Mouse (Mus musculus) heart, adult 2 months (tissue): Measurements from ENCODE around the gene Gmps. TPM values are rescaled to one million over a fixed set of nuclear protein-coding genes. Genes with fewer than 3 reads are reported as not detected.

ENCODE experiments used
- DNase-seq, 2 experiments: peaks; one replicate each; pipeline ENCODE4 v3.0.0; 2021
- H3K27ac ChIP-seq: fragments of 200-600 bp; 2 replicates; pipeline ENCODE4 v1.8.1; 2022
- H3K27me3 ChIP-seq: fragments of 200-500 bp; 2 replicates; pipeline ENCODE4 v1.6.1; 2012; ENCODE audit warnings: mild to moderate bottlenecking, low read length, inconsistent platforms, mixed read lengths; ENCODE audit not compliant: control insufficient read depth, insufficient read depth
- H3K36me3 ChIP-seq: fragments of 200-500 bp; 2 replicates; pipeline ENCODE4 v1.6.1; 2012; ENCODE audit warnings: low read length, inconsistent platforms; ENCODE audit not compliant: control insufficient read depth, insufficient read depth
- H3K4me1 ChIP-seq: fragments of 200-500 bp; 2 replicates; pipeline ENCODE4 v1.6.1; 2011; ENCODE audit warnings: low read length; ENCODE audit not compliant: control insufficient read depth, insufficient read depth
- H3K4me3 ChIP-seq: fragments of 200-600 bp; 2 replicates; pipeline ENCODE4 v1.8.1; 2022
- H3K79me2 ChIP-seq: fragments of 200-500 bp; replicated peaks from 2 replicates; pipeline ENCODE4 v1.6.1; 2012; ENCODE audit warnings: mild to moderate bottlenecking, inconsistent platforms, low read length, moderate library complexity, mixed read lengths; ENCODE audit not compliant: control insufficient read depth, insufficient read depth
- H3K9ac ChIP-seq: fragments of 200-500 bp; 2 replicates; pipeline ENCODE4 v1.6.1; 2012; ENCODE audit warnings: low read depth, mild to moderate bottlenecking, control low read depth, inconsistent platforms, low read length, mixed read lengths
- CTCF ChIP-seq: fragments of 200-600 bp; IDR thresholded peaks from 2 replicates; pipeline ENCODE4 v1.8.1; 2022; ENCODE audit warnings: antibody characterized with exemption, mild to moderate bottlenecking, moderate library complexity
- EP300 ChIP-seq: fragments of 200-500 bp; IDR thresholded peaks from 2 replicates; pipeline ENCODE4 v1.6.1; 2011; ENCODE audit warnings: low read depth, low read length, control low read depth; ENCODE audit not compliant: insufficient read depth
- POLR2A ChIP-seq: fragments of 200-500 bp; IDR thresholded peaks from 2 replicates; pipeline ENCODE4 v1.6.1; 2011; ENCODE audit warnings: mild to moderate bottlenecking, low read depth, low read length, control low read depth; ENCODE audit not compliant: insufficient read depth
- WGBS: fragments of 180-500 bp; shearing (Covaris S2); methylation state at CpG from one replicate; pipeline ENCODE4 v1.1.7; 2018; 5-methylcytosine and 5-hydroxymethylcytosine counted together
- intact Hi-C: fragments of 180-260 bp; cut with DNase I; formaldehyde crosslinking; loops from one replicate; pipeline ENCODE4 v1.15.1; 2025
- polyA plus RNA-seq: library from polyadenylated mRNA; depleted of rRNA; stranded (reverse); fragments of >200 nt; gene quantifications from 2 replicates; pipeline ENCODE4 v1.2.3, GENCODE M21; 2012
- total RNA-seq, 2 experiments: library from RNA; stranded (reverse); gene quantifications; 2 replicates each; pipeline ENCODE4 v1.2.3; 2021

Gmps gene
- total and polyA plus RNA-seq, 3 experiments: 4.4 to 27.4 (median 24.6) TPM

DNA sequence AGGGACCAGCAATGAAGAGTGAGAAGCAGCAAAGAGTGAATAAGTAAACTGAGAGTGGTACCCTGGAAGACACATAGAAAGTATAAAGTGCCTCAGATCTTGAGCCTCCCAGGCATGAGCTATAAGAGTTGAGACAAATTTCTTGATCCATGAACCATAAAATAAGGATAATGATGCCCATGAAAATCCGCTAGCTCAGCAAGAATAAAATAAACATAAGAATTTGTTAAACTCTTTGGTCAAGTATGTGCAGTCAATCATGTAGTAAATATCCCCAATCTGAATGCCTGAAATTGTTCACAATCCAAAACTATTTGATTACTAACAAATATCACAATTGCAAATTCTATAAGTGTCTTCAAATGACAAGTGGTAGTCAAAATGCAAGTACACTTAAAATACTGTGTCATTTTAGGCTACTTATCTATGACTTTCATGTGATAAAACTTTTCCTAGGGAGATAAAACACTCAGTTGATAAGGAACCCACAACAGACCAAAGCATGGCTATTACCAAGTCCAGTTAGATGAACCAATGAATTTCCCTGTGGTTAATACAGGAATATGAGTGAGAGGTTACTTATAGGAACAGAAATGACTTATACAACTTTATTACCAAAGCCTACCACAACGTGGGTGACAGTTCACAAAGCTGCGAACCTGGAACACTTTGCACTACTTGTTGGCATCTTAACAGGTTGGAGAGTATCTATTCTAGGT lies 13.0 kb downstream of the Gmps start:
- Histone ChIP-seq H3K9ac (no peak overlapping the region), H3K79me2 (no peaks in the 10 kb centered on the region), H3K36me3 (peaks cover 11% of the 10 kb centered on the region), H3K27ac (no peak overlapping the region), H3K4me3 (no peak overlapping the region), H3K4me1 (no peaks in the 10 kb centered on the region), H3K27me3 (no peaks in the 10 kb centered on the region)
- no peak for TF ChIP-seq CTCF
- no peak for TF ChIP-seq EP300
- no peak for TF ChIP-seq POLR2A
- 88% methylated on average over 3 of the region's 3 CpGs for WGBS
- no peak for DNase-seq
- intact Hi-C loops: no loop called here

DNA sequence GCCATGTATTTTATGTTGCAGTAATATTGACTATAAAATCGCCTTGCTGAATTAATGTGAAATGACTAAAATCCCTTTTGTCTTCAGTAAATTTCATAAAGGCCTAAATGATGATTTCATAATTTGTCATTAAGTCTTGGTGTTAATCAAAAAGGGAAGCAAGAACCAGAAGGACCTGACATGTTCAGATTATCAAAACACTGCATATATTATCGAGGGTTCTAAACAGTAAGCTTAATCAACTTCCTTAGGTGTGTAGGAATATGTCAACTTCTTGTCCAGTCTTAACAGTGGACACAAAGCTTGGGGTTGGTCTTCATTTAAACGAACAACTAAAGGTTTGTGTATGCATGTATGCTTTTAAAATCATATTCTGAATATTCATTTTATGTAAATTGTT lies 45.5 kb downstream of the Gmps start:
- DNase-seq: no peak
- Histone ChIP-seq H3K4me3 (no peak overlapping the region), H3K9ac (no peak overlapping the region), H3K27ac (no peak overlapping the region), H3K36me3 (no peaks in the 10 kb centered on the region), H3K27me3 (no peaks in the 10 kb centered on the region), H3K79me2 (no peaks in the 10 kb centered on the region), H3K4me1 (no peaks in the 10 kb centered on the region)
- 95% methylated on average over 3 of the region's 3 CpGs for WGBS
- intact Hi-C loops: no loop called here
- TF ChIP-seq CTCF: no peak
- TF ChIP-seq EP300: no peak
- no peak for TF ChIP-seq POLR2A

DNA sequence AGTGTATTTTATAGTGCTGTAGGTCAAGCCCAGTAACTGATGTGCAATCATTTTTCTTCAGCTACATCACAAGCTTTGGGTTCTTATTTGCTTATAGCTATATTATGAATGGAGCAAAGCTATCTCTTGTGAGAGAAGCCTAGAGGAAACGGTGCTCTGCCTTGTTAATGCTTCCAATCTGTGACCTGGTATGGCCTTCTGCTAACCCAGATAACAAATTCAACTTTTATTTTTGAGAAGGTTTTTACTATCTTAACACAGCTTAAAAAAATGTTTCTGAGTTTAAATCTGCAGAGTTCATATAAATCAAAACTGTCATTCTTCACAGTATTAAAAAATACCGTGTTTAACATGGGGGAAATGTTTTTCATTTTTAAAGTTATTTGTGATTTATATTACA lies 46.0 kb downstream of the Gmps start:
- WGBS: 65% methylated on average over 2 of the region's 2 CpGs
- Histone ChIP-seq H3K4me3 (no peak overlapping the region), H3K27ac (no peak overlapping the region), H3K9ac (no peak overlapping the region), H3K36me3 (no peaks in the 10 kb centered on the region), H3K27me3 (no peaks in the 10 kb centered on the region), H3K4me1 (no peaks in the 10 kb centered on the region), H3K79me2 (no peaks in the 10 kb centered on the region)
- DNase-seq: no peak
- intact Hi-C loops: no loop called here
- TF ChIP-seq EP300 (no peak), CTCF (no peak), POLR2A (no peak)

DNA sequence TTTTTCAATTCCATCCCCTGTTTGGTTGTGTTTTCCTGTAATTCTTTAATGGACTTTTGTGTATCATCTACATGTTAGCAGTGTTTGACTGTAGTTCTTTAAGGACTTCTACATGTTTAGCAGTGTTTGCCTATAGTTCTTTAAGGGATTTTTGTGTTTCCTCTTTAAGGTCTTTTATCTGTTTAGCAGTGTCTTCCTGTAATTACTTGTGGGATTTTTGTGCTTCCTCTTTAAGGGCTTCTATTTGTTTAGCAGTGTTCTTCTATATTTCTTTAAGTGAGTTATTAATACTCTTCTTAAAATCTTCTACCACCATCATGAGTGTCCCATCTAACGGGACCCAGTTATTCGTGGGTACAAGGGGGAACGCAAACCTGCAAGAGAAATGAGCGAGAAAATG lies 53.9 kb downstream of the Gmps start:
- 97% methylated on average over 4 of the region's 4 CpGs for WGBS
- no peaks in the 10 kb centered on the region for H3K4me1 ChIP-seq
- H3K79me2 ChIP-seq: no peaks in the 10 kb centered on the region
- no peak overlapping the region for H3K9ac ChIP-seq
- no peaks in the 10 kb centered on the region for H3K36me3 ChIP-seq
- H3K4me3 ChIP-seq: no peak overlapping the region
- no peaks in the 10 kb centered on the region for H3K27me3 ChIP-seq
- intact Hi-C loops: no loop called here
- no peak overlapping the region for H3K27ac ChIP-seq
- DNase-seq: no peak
- TF ChIP-seq POLR2A (no peak), EP300 (no peak), CTCF (no peak)

DNA sequence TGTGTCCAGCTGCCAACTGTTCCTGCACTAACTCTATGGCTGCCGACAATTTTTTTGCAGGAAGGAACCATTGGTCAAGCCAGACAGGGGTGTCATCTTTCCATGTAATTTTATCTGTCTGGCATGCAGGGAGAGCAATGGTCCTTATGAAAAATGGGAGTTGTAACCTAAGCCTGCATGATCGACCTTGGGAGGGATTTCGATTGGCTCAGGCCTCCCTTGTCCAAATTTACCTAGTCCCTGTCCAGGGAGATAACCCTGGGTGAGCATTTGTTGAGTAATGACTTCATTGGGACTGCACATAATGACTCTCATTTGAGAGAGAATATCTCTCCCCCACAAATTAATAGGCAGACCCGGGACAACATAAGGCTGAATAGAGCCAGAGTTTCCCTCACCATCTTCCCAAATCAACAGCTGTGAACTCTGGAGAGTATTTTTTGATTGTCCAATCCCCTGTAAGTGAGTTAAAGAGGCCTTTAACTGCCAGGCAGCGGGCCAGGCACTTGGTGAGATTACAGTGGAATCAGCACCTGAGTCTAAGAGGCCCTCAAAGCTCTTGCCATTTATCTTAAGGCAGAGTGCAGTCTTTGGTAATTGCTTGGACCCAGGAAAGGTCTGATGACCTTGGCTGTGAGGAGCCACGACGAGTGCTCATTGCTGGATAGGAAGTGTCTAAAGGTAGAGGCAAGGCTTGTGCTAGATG lies 62.4 kb downstream of the Gmps start:
- no peak for TF ChIP-seq CTCF
- TF ChIP-seq POLR2A: no peak
- no peak for TF ChIP-seq EP300
- H3K27me3 ChIP-seq: no peaks in the 10 kb centered on the region
- no peak overlapping the region for H3K27ac ChIP-seq
- intact Hi-C loops: loop anchor here (2.0 kb wide), 1 partner anchor 269 kb away; no protein-coding TSS in a partner anchor
- no peak overlapping the region for H3K9ac ChIP-seq
- 52% methylated on average over 7 of the region's 7 CpGs for WGBS
- no peaks in the 10 kb centered on the region for H3K79me2 ChIP-seq
- H3K4me1 ChIP-seq: no peaks in the 10 kb centered on the region
- no peaks in the 10 kb centered on the region for H3K36me3 ChIP-seq
- no peak overlapping the region for H3K4me3 ChIP-seq
- DNase-seq: no peak
